Mouse (Mus musculus) brain, embryonic 14.5 days (tissue): ENCODE results near the gene Cgref1. TPM values are rescaled to one million over a fixed set of nuclear protein-coding genes. Genes with fewer than 3 reads are reported as not detected.

Experiments
- DNase-seq: peaks from one replicate; pipeline ENCODE4 v3.0.0-alpha.2; 2011; ENCODE audit warnings: low read depth
- CTCF ChIP-seq: fragments of 200-500 bp; IDR thresholded peaks from 2 replicates; pipeline ENCODE4 v1.5.1; 2012; ENCODE audit warnings: inconsistent platforms, mild to moderate bottlenecking, moderate library complexity, borderline replicate concordance; ENCODE audit not compliant: insufficient read depth, insufficient read length; ENCODE audit errors: extremely low read depth
- POLR2A ChIP-seq: fragments of 200-500 bp; IDR thresholded peaks from 2 replicates; pipeline ENCODE4 v1.6.1; 2012; ENCODE audit warnings: mild to moderate bottlenecking, inconsistent platforms, borderline replicate concordance; ENCODE audit not compliant: poor library complexity, insufficient read depth, insufficient read length, severe bottlenecking; ENCODE audit errors: extremely low read depth
- polyA plus RNA-seq: library from polyadenylated mRNA; depleted of rRNA; stranded (reverse); fragments of >200 nt; gene quantifications from 2 replicates; pipeline ENCODE4 v1.2.3, GENCODE M21; 2012

Cgref1 gene
- polyA plus RNA-seq, 1 experiment: 34.4 TPM

DNA sequence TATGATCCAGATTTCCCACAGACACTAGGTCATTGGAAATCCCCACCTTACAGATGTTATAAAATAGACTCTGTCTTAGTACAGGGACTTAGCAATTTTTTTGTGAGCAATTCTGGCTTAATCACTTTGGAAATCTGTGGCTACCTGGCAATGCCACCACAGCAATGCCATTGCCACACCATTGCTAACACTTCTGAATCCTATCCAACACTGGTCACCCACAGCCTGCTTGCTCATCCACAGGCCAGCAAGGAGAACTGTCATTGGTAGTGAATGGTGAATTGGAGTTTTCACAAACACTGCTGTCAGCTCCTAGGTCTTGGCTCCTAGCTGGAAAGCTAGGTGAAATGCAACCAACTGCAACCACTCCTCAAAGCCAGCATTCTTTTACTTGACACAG is 34.9 kb downstream of the Cgref1 start:
- no peak for TF ChIP-seq POLR2A
- no peak for DNase-seq

- DNase-seq: no peak
- TF ChIP-seq CTCF (no peak), POLR2A (no peak)
These were observed 35.5 kb downstream of the Cgref1 start for GRCm38 (mm10) chr5:30909863-30910262.

DNA sequence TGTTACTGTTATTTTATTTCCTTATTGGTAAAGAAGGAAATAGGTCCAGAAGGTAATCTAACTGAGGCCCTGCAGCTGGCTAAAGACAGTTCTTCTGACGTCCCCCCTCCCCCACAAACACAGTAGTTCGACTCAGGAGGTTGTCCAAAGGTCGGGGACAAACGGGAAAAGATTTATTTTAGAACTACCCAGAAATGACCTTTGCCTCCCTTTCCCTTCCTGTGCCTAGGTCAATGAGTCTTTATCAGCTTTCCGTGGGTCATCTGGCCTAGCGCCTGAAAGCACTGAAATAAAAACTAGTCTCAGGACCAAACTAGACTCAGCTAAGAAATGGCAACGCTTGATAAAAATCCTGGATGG is 36.1 kb downstream of the Cgref1 start:
- TF ChIP-seq CTCF (no peak), POLR2A (no peak)
- DNase-seq: no peak

DNA sequence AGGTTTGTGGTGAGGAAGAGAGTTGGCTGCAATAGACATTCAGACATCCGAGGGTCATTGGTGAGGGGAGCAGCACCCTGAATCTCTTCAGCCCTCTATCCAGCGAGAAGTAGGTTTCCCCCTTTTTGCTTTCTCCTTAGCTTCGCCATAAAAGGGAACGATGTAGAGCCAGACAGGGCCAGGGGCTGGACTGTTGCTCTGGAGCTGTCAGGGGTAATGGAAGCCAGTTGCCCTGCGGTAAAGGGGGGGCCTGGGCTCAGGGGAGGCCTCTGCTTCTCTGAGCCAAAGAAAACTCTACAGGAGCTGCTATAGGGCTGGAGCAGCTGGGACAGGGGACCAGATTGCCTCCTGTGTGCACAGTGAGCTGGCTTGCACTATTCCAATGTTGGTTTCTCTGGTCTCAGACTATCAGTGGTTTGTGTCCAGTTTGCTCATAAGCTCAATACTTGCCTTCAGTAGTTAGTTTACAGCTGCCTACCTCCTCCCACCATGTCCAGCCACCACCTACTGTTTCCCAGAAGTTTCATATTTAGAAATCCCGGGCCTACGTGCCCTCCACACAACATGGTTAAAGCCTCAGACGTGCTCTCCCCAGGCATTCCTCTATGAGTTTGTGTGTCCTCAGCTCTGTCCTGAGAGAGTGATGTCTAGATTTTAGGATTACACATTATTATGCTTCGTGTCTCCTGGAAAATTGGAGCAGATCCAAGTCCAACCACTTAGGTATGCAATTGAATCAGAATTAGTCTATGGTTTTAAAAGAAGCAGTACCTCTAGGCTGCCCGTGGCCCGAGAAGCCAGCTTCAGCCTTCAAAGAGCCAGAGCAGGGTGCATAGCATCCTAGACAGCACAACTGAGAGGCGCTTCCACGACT is 36.7 kb downstream of the Cgref1 start:
- TF ChIP-seq CTCF: no peak
- no peak for TF ChIP-seq POLR2A
- DNase-seq: no peak

DNA sequence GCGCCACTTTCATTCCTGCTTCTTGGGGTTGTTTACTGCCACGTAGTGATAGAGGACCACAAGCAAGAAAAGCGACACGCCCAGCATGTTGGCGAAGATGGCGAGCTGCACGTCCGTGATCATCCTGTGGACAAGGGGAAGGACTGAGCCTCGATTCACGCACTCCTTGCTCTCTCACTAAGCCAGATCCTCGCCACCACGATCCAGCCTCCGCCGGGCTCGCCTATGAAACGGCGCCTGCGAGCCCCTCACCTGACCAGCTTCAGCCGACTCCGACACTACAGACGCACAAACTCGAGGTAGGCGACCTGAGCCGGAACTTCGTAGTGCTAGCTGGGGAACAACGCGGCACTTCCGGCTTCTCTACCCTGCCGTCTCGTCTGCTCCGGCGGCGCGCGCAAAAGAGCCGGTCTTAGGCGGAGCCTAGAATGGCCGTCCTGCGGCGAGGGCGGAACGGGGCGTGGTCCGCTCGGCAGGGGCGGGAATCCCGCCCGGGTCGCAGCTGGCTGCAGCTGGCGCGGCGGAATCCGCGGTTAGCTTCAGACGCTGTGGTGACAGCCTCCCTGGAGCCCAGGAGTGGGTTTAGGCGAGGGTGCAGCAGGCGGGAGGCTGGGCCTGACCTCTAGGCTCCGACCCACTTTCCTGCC is 37.9 kb downstream of the Cgref1 start, which contains the start of gene Ost4:
Gene Ost4 (minus strand): TSS at position 376 of the 647 bp plus-strand sequence.
- TF ChIP-seq POLR2A: peak; percentile 77
- no peak for TF ChIP-seq CTCF
- DNase-seq: peak; percentile 98

DNA sequence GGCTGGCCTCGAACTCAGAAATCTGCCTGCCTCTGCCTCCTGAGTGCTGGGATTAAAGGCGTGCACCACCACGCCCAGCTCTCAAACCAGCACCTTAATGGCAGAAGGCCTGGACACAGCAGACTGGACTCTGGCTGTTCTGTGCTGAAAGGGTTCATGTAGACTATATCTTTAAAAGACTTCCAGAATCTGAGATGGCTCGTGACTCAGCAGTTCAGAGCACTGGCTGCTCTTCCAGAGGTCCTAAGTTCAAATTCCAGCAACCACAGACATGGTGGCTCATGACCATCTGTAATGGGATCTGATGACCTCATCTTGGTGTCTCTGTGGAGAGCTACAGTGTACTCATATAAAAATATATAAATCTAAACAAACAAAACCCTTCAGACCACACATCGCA is 43.5 kb downstream of the Cgref1 start:
- no peak for DNase-seq
- TF ChIP-seq CTCF: no peak
- TF ChIP-seq POLR2A: no peak

- DNase-seq: no peak
- TF ChIP-seq CTCF (no peak), POLR2A (no peak)
These were observed 55.0 kb downstream of the Cgref1 start for GRCm38 (mm10) chr5:30890375-30890774.

GRCm38 (mm10) chr5:30889088-30889754 is 56.2 kb downstream of the Cgref1 start:
- no peak for DNase-seq
- TF ChIP-seq CTCF: no peak
- TF ChIP-seq POLR2A: no peak

GRCm38 (mm10) chr5:30888337-30889087 is 56.9 kb downstream of the Cgref1 start, which contains the start of gene Agbl5:
Agbl5 (plus strand) TSS chr5:30888694.
- DNase-seq: peak; percentile 99
- no peak for TF ChIP-seq CTCF
- peak; percentile 57; the same call in 1 of the 2 replicates for TF ChIP-seq POLR2A

- TF ChIP-seq CTCF: no peak
- TF ChIP-seq POLR2A: no peak; the same call in 1 of the 2 replicates
These were observed 57.5 kb downstream of the Cgref1 start for GRCm38 (mm10) chr5:30887858-30888336.

GRCm38 (mm10) chr5:30887331-30887761 is 58.0 kb downstream of the Cgref1 start:
- TF ChIP-seq CTCF (no peak), POLR2A (peak; percentile 26; the same call in 1 of the 2 replicates)
- DNase-seq: peak; percentile 93

More at GRCm38 (mm10) chr5:30887858-30888336, 57.5 kb downstream of the Cgref1 start:
- DNase-seq: peak; percentile 97

- TF ChIP-seq POLR2A: no peak
- TF ChIP-seq CTCF: no peak
- DNase-seq: peak; percentile 37
These were observed 58.7 kb downstream of the Cgref1 start for GRCm38 (mm10) chr5:30886731-30887130.
